Mouse (Mus musculus): ENCODE results near the gene Tspan17.

Tspan17 gene

GRCm38 (mm10) chr13:54806434-54806976 is 17.3 kb downstream of the Tspan17 start:
- DNase-seq = no peak

GRCm38 (mm10) chr13:54808067-54808466 is 18.9 kb downstream of the Tspan17 start:
- no peak for DNase-seq

DNA sequence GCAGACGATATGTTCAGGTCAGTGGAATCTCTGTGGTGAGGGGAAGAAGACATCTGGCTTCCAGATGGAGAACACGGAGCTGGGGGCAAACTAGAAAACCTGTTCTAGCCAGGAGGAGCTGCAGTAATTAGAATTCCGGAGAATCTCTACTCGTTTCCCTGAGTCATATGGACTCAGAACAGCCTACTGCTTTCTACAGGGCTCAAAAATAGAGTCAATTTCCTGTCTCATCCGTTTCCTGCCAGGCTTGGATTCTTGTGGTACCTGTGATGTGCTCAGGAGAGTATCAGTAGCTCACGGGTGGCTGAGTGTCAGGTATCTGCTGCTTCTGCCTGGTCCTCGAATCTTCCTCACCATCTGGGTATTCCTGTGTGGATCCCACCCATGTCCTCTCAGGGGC is 22.3 kb downstream of the Tspan17 start:
- DNase-seq = no peak

DNA sequence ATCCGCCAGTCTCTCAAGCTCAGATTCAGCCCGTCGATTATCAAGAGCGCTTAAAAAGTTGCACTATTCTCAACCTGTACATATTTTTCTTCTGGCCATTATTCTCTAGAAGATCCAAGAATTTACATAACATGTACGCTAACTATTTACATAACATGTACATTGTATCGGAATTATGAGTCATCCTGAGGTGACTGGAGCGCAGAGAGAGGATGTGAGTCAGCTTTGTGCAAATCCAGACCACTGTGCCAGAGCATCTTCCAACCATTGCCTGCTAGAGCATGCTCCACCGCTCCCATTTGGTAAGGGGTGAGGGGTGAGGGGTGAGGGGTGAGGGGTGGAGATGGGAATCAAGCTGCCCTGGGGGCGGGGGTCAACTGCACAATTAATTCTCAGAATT is 24.2 kb downstream of the Tspan17 start:
- DNase-seq = no peak

DNA sequence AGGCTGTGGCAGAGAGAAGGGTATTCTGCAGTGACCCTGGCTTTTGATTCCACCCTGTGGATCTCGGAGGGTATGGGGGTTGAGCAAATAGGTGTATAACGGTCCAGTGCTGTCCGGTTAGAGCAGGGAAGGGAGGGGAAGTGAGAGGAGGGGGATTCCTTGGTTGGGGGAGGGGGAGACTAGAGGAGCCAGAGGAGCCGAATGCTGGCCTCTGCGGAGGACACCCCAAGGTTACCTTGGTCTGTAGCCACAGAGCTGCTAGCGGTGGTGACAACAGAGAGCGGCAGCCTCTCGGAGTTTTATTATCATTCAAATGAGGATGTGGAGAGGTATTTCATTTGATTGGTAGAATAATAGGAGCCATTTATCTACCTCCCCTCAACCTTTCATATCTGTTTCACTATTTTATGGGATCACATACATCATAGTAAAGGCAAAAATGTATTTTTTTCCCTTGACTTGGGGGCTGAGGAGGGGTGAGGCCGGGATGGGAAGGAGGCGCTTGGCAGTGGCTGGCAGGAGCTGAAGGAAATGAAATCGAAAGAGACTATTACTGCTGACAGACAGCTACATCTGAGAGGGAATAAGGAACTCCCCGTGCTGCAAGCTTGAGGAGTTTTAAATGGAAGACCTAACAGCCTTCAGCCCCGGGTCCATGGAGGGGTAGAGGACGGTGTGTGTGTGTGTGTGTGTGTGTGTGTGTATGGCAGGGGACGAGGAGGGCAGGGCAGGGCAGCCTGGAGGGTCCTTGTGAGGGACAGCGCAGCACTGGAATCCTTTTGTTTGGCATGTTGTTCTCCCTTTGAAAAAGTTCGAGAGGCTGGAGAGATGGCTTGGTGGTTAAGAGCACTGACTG is 29.4 kb downstream of the Tspan17 start:
- DNase-seq = no peak

GRCm38 (mm10) chr13:54821106-54821505 is 31.9 kb downstream of the Tspan17 start:
- no peak for DNase-seq

DNA sequence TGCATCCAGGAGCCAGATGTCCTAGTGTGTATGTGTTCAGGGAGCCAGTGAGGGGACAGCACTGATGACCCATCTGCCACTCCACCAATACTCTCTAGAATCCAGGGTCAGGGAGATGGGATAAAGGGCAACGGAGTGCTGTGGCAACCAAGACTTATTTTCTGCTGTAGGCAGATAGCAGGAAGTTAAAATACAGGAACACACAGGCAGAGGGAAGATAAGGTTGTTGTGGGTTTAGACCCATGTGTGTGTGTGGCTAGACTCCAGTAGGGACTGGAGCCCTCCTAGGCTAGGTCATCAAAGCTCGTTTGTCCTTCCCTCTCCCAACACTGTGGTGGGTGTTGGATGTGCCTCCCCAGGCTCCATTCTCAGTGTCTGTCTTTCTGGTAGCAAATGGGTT is 32.8 kb downstream of the Tspan17 start:
- DNase-seq = no peak

GRCm38 (mm10) chr13:54824111-54824931 is 35.1 kb downstream of the Tspan17 start:
- DNase-seq = no peak

- DNase-seq = no peak
Observed at GRCm38 (mm10) chr13:54827992-54828391, 38.8 kb downstream of the Tspan17 start.

DNA sequence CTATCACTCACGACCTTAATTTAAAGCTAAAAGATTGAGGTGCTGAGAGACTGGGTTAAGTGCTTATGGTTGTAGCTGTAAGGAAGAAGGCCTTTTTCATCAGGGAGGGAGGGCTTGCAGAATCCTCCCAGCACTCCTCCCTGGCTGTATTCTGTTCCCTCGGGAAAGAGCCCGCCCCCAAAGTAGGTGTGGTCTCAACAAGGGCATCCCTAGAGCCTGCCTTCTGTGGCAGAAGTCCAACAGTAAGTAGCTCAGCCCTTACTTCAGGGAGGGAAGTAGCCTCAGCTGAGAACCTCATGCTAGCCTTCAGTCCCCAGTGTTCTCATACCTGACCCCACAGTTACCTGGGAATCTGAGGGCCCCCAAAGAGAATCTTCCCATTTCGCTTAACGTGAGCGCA is 39.3 kb downstream of the Tspan17 start:
- DNase-seq = no peak

DNA sequence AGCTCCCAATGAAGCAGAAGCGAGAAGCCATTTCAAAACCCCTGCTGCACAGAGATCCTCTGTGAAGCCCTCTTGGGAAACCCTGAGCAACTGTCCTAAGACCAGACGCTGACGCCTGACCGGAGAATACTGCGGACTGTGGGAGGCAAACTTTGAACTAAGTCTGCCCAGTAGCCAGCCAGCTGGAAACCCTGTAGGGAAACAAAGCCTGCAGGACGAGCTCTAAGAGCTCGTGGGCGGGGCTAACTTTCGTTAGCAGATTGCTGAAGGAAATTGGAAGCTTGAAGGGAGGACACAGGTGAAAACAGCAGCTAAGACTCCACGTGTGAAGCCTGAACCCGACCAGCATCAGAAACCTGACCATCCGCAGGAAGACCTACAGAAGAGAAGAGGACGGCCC is 40.3 kb downstream of the Tspan17 start:
- no peak for DNase-seq

GRCm38 (mm10) chr13:54836351-54837030 is 47.3 kb downstream of the Tspan17 start:
- DNase-seq = no peak

DNA sequence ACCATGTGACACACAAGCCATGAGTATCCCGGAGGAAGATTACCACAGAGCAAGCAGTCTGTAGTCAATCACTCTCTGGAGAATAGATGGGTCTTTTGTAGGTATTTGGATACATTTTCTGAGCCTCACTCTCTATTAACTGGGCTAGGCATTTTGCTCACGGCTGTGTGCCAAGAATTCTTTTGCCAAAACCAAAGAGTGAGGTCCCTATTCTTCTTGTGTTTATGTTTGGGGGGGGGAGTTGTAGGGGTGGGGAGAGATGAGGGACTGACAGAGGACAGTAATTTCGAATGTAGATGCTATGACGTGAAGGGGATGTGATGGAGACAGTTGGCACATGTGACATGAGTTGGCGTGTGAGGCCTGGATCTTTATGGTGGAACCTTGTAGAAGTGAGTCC is 47.9 kb downstream of the Tspan17 start:
- no peak for DNase-seq

DNA sequence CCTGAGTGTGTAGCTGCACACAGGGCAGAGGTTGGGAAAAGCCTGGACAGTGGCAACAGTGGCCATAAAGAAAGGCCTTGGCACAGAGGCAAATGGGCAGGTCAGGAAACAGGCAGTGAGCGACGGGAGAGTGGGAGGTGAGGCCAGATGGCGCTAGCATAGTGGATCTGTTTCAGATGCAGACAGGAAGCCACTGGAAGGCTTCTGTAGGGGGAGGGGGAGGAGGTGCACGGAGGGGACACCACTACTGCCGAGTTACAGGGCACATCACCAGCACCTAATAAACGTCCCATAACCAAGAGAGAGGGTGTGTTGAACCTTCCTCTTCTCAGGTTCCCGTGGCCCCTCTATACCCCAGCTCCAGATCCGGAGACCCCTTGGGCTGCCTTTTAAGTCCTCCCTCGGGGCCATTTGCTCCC is 48.3 kb downstream of the Tspan17 start:
- no peak for DNase-seq

DNA sequence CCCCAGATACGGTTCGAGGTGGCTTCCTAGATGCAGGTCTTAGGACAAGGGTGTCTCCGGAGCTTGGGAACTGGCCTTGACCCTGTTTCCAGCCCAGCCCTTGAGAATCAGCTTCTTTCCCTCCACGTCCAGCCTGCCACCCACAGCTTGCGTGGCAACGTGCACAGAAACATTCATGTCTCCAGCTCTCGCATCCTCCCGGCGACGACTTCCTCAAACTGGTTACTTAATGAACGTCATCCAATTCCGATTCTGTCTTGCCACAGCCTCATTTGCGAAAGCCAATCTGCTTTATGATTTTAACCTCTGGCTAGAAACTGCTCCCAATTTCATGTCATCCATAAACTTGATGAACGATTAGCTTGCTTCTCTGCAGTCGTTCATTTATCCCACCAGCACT is 49.4 kb downstream of the Tspan17 start:
- DNase-seq = no peak

DNA sequence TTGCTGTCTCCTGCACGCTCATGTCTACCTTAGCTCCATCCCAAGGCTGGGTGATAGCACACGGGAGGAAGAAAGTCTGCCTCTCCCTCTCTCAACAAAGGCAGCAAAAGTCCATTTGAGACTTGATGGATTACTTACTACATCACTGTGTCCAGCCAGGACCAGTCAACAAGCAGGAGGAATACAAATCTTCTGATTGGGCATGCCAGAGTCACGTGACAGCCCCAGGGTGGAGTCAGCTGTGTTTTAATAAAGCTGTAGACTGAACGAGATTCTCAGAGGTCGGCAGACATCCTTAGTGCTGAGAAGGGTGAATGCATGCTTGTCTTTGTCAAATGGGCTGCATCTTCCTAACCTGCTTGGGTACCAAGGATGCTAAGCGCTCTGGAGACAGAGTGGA is 50.0 kb downstream of the Tspan17 start:
- DNase-seq = no peak

- DNase-seq = no peak
Observed at GRCm38 (mm10) chr13:54844579-54844978, 55.4 kb downstream of the Tspan17 start.
